Mouse (Mus musculus) MN1 (cell line): ENCODE data around the gene Vtcn1.

ENCODE experiments used
- DNase-seq: peaks from one replicate; pipeline ENCODE4 v3.0.0-alpha.2; 2016; ENCODE audit warnings: low spot score

The Vtcn1 gene

DNA sequence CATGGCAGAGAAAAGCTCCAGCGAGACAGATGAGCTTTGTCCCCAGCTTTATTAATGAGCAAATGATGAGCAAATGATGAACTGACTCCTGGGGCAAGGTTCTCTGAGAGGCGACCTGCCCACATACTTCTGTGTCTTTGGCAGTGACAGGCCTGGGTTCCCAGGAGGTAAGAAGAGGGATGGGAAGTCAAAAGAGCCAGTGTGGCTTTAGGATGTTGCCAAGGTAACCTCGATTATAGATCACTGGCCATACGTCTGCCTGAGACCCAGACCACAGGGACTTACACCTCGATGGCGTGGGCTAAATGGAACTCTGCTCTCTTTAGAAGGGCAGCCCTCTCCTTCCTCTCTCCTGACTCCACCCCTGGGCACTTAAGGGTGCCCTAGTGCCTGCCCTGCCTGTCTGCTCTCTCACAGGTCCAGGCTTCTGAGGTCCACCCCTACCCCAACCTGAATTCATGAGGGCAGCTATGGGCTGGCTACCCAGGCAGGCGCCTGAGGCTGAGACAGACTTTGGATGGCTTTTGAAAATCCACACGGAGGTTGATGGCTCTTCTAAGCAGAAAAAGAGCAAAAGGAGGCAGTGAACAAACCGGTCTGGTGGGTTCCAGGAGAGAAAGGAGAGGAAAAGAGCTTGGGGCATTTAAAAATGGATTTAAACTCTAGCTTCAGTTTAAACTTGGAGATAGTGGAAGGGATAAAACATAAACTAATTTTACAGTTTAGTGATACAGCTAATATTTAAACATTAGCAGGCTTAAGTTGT is 31.0 kb downstream of the Vtcn1 start:
- no peak for DNase-seq

DNA sequence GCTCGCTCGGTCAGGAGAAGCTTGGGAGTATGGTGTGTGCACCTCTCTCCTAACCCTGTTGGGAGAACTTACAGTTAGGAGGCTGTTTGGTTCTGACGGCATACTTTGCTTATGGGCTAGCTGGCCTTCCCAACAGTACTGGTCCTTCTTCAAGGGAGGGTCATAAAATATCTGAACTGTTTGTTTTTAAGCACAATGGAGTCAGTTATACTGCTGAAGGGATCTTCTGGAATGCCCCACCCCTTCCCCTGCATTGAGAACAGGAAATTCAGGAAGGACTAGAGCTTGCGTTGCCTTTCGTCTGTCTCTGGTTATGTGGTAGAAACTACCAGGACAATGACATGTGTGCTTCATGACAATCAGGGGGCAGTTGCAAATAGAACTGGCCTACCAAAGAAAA is 31.9 kb downstream of the Vtcn1 start:
- no peak for DNase-seq

DNA sequence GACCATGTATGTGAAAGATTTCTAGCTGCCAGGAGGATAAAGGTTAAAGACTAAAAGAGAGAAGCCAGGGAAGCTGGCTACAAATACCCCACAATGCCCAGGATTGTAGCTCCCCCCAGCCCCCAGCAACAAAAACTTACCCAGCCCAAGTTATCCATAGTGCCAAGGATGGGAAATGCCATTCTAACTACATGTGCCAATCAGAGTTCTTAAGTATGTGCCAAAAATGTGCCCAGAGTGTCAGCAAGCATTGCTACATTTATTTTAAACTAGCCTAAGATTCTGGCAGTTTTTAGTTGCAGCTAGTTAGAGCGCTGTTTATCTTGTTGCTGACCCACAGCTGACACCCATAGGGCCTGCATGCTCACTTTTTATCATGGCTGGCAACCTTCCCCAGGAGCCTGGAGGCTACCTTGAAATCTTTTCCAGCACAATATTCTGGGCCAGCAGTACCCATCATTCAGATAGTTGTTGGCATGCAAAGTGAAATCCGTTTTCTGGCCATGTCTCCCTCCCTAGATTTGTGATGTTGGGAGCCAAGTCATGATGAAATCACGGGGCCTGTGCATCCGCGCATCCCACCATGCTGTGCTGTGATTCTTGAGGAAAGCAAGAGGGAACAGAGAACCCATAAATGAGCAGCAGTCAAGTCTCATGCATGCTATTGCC is 33.2 kb downstream of the Vtcn1 start:
- DNase-seq, result no peak

DNA sequence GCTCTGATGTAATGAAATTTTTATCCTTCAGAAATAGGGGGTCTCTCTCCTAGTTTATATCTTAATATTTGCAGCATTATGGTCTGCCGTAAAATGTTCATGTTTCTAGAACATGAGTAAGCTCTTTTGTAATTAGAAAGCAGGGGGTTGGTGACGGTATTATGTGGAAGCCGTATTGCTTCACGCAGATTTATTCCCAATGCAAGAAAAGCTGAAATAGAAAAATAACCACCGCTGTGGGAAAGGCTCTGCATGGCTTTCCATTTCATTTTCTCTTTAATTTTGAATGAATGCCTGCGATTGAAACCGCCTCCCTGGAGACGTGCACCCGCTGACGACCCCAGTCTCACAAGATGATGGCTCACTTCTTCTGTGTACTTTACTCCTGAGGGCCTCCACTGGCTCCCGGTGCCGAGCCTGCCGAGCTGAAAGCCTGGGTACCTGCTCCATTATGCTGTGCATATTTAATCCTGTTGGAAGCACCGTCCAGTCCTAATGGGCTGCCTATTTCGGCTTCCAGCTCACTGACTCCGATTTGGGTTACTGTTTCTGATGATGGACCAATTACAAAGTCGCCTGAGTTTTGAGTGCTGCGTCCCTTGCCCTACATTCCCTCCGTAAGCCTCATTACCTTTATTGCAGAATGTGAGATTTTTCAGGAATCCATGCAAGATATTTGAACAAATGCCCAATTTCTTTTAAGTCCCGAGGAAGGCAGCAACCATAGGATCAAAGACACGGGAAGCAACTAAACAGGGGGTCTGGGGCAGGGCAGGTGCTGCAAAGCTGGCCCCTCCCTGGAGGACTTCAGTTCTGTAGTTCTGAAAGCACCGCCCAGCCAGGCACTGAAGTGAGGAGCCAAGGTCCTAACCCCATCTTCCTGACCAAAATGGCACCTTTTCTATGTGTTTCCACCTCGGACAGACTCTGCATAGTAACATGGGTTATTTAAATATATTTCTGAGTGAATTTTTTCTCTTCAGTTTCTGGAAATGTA is 36.3 kb downstream of the Vtcn1 start:
- no peak for DNase-seq

DNA sequence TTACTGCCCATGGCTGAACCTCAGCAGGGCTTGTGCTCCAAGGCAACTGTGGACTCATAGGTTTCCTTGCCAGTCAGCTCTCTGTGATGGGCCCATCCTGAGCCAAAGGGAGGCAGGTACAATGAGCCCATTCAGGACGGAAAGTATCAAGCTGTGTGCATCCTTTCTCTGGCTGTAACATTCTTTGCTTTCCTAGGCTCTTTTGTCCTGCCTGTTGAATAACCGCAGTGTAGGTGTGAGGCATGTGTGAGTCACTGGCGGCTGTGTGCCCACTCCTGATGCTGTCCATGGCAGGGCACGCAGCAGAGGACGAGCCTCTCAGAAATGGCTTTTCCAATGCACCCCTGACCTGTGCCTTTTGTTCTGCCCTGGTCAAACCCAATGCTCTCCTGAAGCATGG is 41.7 kb downstream of the Vtcn1 start:
- no peak for DNase-seq

DNA sequence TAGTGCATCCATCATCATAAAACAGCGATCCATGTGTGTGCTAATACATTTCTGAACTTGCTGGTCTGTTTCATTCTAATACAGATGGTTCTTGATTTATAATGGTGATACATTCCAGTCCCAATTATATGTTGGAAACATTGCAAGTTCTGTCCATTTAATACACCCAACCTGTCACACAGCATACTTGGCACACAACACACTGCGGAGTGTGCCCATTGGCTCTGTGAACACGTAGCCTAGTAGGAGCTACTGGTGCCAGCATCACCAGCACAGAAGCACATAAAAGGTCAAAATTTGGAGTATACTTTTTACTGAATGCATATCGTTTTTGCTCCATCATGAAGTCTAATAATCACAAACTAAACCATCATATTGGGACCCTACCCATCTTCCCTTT is 51.8 kb downstream of the Vtcn1 start:
- no peak for DNase-seq

DNA sequence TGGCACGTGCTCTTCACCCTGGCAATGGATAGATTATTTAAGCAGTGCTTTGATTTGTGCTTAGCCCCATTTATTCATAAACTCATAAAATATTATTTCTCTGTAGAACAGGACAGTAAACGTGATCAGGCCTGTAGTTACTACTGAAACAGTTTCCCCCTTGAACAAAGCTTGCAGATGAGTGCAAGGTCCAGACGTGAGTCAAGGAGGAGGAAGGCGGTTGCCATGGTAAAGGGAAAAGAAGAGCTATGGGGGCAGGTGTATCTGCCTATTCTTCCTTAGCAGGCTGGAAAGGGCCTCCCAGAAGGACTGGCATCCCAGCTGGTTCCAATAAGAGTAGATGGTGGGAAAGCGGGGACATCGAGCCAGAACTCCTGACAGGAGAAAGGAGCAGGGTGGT is 56.1 kb downstream of the Vtcn1 start:
- DNase-seq, result no peak

DNA sequence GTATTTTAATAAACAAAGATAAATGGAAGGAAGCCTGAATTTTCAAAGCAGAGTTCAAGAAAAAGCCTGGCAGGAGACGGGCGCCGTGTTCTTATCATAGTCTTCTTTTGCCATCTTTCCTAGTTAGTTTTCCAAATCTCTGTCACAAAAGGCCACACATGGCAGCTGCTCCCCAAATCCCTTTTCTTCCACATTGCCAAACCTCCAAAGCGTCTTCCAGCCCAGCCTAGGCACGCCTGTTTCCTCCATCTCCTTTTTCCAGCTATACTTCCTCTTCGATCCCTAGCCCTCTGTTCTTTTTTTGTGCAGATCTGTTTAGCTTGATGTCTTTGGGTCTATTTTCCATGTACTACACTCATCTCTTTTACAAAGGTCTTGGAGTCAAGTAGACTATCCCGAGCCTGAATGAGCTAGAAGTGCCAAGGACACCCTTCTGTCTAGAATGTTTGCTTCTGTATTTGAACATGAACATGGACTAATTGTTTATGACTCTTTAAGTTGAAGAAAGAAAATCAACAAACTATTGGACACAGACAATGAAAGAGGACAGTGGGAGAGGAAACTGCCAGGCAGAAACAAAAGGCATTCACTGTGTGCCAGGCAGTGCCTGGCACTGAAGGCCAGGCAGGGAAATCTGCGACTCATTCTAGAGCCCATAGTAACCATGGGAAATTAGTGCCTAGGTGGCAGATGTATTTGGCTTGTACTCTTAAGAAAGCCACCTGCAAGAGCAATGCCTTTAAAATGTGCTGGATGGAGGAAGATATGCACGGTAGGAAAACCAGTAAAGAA is 56.8 kb downstream of the Vtcn1 start:
- DNase-seq, result no peak

DNA sequence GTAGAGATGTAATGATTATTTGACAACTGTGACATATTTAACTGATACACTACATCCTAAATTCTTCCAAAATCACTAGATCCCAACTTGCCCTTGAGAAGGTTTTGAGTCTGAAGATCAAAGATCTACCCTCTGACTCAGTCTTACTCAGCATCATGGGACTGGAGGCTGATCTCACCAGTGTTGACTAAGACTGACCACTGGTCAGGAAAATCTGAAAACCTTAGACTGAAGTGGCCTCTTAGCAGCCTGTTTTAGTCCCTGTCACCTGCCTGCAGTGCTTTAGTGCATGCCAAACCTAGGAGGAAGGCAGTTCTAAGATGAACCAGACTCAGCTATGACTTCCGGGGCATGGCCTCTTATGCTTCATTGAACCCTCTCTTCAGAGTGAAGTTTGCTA is 64.0 kb downstream of the Vtcn1 start:
- no peak for DNase-seq

DNA sequence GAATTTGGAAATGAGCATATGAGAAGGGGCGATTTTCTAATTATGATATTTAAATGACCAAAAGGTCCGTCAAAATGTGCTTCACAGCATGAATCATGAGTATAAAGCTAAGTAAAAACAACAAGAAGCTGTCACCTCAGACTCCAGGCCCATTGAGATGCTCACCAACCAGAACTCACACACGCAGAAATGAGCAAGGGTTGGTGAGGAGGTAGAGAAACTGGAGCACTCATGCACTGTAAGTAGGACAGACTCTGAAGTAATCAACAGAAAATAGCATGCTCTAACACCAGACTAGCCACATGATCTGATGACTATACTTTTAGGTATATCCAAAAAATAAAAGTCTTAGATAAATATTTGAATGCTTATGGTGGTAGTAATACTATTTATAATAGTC is 65.1 kb downstream of the Vtcn1 start:
- DNase-seq, result peak; percentile 5

DNA sequence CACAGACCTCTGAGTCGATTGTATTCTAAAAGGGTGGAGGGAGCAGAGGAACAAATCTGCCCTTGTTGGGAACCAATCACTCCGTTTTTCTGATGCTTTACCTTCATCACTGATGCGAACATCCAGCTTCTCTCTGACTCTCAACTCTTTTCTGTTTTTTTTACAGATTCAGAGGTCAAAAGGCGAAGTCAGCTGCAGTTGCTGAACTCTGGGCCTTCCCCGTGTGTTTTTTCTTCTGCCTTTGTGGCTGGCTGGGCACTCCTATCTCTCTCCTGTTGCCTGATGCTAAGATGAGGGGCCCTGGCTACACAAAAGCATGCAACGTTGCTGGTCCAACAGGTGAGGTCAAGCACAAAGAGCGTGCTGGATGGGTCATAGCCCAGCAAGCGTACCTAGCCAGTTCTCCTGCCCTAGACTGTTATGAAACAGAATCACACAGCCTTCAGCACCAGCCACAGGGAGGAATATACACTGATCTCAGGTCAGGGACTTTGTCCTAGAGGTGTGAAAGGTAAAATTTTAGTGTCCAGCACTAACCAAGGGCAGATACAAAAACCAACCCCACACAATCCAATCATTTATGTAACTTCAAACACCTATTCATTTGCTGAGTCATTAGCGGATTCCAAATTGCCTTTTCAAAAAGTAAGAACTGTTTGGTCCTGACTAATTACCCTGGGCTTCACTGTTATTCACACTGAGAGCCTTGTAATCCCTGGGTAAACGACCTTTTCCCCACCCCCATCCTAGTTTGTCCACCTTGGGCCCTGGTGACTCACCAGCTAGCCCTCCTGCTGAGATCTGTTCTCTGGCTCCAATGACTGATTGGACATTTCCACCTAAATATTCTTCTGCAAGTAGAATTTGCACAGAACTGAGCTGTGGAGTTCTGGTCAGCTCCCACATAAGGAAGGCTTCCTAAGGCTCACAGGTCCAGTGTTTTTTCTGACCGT is 67.4 kb downstream of the Vtcn1 start:
- no peak for DNase-seq

DNA sequence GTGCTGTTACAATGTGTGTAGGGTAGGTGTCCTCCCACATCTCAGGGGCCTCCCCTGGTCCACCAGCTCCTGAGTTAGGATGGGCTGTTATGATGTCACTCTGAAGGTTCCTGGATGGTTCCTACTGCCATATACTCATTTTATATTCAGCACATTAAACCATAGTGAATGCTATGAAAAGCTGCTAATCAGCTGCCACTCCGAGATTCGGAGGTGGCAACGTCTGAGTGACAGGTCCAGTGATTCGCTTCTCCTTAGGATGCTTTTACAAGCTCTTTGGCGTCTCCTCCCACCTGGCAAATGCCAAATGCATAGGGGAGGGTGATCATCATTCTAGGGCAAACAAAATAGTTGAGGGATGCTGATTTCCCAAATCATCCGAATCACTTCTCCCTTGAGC is 70.2 kb downstream of the Vtcn1 start:
- no peak for DNase-seq

DNA sequence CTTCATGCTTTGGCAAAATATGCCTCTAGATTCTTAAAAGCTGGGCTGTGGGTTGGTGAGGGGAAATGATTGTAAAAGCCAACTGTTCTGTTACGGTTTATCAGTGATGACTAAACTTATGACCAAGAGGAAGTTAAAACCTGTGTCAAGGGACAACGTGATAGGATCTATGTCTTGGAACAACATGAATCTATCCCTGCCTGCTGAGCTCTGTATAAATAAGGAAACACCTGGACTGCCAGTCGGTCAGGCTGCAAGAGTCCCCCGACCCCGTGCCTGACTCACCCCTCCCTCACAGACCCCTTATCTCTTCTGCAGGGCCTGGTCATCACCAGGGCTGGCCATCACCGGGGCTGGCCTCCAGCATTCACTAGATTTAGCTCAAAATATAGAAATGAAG is 80.9 kb downstream of the Vtcn1 start:
- DNase-seq, result no peak

DNA sequence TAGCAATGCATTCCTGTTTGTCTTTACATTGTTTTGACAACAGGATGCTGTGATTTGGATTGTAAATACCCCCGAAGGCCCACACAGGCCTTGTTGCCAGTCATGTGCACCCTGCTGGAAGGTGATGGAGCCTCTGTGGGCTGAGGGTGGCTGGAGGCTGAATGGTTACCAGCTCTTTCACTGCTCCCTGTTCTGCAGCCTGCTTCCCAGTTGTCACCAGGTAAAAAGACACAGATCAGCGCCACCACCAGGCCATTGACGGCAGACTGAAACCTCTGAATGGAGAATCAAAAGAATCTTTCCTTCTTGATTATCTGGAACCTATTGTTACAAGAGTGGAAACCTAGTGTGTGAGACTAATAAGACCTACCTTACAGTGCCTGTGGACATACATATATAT is 81.7 kb downstream of the Vtcn1 start:
- DNase-seq, result no peak

DNA sequence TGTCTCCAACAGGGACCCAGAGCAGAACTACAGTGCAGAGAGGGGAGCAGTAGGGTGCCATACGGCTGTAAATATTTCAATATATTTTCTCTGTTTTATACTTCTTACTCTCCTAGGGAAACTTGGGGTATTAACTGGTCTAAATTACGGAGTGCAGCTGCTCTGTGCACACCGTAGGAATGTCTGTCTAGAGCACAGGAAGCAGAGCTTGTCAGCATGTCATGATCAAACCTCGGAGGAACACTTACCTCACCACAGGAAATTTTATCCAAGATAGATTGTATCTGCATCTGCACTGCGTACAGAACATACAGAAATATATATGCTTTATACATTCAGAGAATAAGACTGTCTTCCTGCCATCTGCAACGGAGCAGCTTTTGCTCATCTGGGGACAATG is 83.3 kb downstream of the Vtcn1 start:
- DNase-seq, result no peak

DNA sequence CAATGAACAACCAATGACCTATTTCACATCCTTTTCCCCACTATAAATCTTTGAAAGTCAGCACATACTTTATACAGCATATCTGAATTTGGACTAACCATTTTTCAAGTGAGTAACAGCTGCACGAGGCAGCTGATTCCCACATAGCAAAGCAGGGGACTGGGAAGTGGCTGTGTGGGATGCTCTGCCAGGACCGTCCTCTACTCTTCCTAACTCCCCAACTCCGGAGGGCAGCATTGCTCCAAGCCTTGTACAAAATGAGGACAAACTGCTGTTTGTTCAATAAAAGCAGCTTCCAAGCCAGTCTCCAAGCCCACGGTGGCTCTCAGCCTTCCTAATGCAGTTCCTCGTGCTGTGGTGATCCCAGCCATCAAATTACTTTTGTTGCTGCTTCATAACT is 85.4 kb downstream of the Vtcn1 start:
- DNase-seq, result no peak

DNA sequence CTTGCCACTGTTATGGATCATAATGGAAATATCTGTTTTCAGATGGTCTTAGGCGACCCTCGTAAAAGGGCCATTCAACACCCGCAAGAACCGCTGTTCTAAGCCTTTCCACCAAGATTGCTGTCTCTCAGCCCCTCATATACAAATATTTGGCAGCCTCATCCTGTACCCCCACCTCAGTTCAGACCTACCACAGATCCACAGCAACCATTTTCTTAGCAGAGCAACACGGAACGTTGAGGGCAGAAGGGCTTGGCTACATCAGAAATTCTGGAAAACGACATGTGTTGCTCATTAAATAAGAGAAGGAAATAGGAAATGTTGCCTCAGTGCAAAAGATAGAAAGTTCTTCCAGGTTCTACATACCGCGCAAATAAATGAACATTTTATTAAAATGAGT is 85.8 kb downstream of the Vtcn1 start:
- no peak for DNase-seq

DNA sequence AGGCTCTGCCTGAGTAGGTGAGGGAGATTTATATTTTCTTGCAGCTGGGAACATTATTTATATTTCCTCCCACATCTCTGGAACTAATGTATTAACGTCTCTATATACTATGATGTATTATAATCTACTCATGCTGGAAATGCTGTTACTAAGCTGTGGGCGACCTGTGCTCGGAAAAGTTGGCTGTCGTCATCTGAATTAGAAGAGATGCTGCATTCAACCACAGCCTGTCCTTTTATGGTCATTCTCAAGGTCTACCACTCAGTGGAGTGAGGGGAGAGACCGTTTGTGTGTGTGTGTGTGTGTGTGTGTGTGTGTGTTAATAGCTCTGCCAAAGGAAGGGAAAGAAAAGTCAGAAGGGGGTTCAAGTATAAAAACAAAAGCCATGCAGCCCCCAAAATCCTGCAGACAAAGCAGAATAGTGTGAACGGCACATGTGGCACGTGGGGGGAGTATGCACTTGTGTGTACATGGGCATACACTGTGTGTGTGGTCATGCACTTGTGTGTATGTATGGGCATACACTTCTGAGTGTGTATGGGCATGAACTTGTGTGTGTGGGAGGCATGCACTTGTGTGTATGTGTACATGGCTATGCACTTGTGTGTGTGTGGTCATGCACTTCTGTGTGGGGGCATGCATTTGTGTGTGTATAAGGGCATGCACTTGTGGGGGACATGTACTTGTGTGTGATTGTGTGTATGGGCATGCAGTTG is 86.4 kb downstream of the Vtcn1 start:
- no peak for DNase-seq

DNA sequence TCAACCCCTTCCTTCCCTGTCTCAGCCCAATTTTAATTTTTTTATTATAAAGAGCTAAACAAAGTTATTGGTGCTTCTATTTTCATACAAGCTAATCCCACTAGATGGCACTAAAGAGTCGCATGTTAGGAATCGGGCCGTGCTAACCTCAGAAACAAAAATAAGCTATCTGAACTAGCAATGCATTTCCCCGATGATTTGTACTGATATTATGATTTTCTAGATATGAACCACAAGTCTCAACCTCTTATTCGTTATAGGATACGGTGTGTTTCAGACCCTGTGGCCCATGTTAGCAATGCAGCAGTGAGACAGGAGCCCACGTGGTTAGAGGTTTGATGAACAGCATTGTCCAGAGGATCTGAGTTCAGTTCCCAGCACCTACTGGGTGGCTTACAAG is 91.6 kb downstream of the Vtcn1 start:
- DNase-seq, result peak; percentile 75

DNA sequence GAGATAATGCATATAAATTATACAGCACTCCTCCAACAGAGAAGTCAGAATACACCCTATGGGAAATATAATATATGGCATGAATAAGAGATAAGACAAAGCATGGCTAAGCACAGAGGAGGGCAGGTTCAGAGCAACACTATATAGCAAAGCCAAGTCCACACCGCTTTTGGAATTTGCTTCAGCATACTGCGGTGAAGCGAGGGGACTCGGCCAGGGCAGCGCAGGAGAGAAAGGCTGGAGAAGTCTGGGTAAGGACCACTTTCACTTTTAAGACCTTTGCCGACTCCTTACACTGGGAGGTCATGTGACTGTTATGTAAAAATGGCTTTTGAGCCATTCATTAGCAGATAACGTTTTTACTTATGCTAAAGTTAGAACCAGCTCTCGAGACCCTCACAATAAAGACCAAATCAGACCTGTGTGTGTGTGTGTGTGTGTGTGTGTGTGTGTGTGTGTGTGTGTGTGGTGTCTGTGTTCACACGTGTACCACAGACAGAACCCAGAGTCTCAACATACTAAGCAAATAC is 95.4 kb downstream of the Vtcn1 start:
- DNase-seq, result peak; percentile 43
